Mouse (Mus musculus) forebrain, embryonic 16.5 days (tissue): ENCODE data around the gene Gm9046. TPM values are rescaled to one million over a fixed set of nuclear protein-coding genes. Genes with fewer than 3 reads are reported as not detected.
"Not testable (repeated sequence)": the region's sequence is repeated elsewhere in the genome, so short reads cannot be mapped to it uniquely, and the experiment has no call there.

Source experiments
- ATAC-seq: fragments of 200-750 bp; cut with Nextera tagmentation; 2 replicates; pipeline ENCODE4 v1.8.0; 2017; ENCODE audit warnings: mild to moderate bottlenecking, moderate library complexity
- H3K27ac ChIP-seq: fragments of 300-500 bp; sonication (generic); 2 replicates; pipeline ENCODE4 v1.5.1; 2014; ENCODE audit warnings: low read length, control low read depth
- H3K27me3 ChIP-seq: fragments of 300-500 bp; sonication (generic); replicated peaks from 2 replicates; pipeline ENCODE4 v1.6.1; 2014; ENCODE audit warnings: low read length; ENCODE audit not compliant: control insufficient read depth, insufficient read depth
- H3K36me3 ChIP-seq: fragments of 300-500 bp; sonication (generic); 2 replicates; pipeline ENCODE4 v1.6.1; 2014; ENCODE audit not compliant: control insufficient read depth, insufficient read depth
- H3K4me1 ChIP-seq: fragments of 300-500 bp; sonication (generic); replicated peaks from 2 replicates; pipeline ENCODE4 v1.6.1; 2014; ENCODE audit warnings: low read length; ENCODE audit not compliant: control insufficient read depth, insufficient read depth
- H3K4me2 ChIP-seq: fragments of 300-500 bp; sonication (generic); 2 replicates; pipeline ENCODE4 v1.6.1; 2014; ENCODE audit warnings: mild to moderate bottlenecking, low read length, control low read depth
- H3K4me3 ChIP-seq: fragments of 300-500 bp; sonication (generic); replicated peaks from 2 replicates; pipeline ENCODE4 v1.5.1; 2014; ENCODE audit warnings: mild to moderate bottlenecking, low read length, control low read depth
- H3K9ac ChIP-seq: fragments of 300-500 bp; sonication (generic); replicated peaks from 2 replicates; pipeline ENCODE4 v1.6.1; 2014; ENCODE audit warnings: low read depth, low read length, control low read depth
- H3K9me3 ChIP-seq: fragments of 300-500 bp; sonication (generic); 2 replicates; pipeline ENCODE4 v1.6.1; 2016; ENCODE audit warnings: low read length; ENCODE audit not compliant: control insufficient read depth
- WGBS: fragments of 180-500 bp; shearing (Covaris S2); extraction: QIAGEN DNeasy Blood & Tissue Kit; methylation state at CpG from one replicate; pipeline ENCODE4 v1.1.7; 2014; 5-methylcytosine and 5-hydroxymethylcytosine counted together
- polyA plus RNA-seq: library from polyadenylated mRNA; unstranded; fragments of >200 nt; fragmentation: Nextera tagmentation; extraction: Ambion mirVana; gene quantifications from 2 replicates; pipeline ENCODE4 v1.2.1, GENCODE M21; 2015

Gene Gm9046
- polyA plus RNA-seq, result not detected in 2 replicates

DNA sequence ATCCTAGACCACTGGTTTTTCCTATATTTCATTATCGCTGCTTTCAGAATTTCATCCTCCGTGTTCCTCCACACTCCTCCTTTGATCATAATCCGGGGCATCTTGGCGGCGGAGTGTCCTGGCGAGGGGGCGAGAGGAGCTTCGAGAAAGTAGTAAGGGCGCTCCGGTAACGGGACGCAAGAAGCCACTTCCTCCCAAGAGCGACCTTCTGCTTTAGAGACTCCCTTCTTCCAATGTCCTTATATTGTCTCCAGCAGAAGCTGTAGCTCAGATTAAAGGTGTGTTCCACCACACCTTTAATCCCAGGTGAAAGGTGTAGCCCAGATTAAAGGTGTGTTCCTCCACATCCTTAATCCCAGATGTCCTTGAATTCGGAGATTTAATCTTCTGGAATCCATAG lies at the start of gene Gm9046:
Gene Gm9046, minus strand, starts transcription at position 101 of the 400 bp plus-strand sequence.
- not testable (repeated sequence) for H3K9me3 ChIP-seq, H3K9ac ChIP-seq, H3K4me3 ChIP-seq, H3K27ac ChIP-seq, ATAC-seq, H3K27me3 ChIP-seq, H3K4me2 ChIP-seq, H3K36me3 ChIP-seq, H3K4me1 ChIP-seq
- no CpG with 5 or more reads among the region's 14 CpGs for WGBS

DNA sequence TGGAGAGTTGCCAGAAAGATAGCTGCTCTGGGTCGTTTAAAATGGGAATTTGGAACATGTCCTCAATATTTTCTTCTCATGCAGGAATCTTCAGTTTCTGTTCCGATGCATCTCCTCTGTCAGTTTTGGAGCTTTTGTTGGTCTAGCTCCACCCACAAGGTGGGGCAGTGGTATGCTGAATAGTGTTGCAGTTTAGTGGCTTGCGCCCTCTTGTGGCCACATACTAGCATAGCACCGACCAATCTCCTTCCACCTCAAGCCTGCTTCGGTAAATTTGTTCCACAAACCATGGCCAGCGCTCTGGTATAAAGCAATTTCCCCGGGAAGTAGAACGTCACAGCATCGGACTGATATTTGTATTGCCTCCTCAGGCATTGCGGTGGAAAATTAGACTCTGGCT lies 27.4 kb upstream of the Gm9046 start:
- Histone ChIP-seq H3K9me3 (no peaks in the 10 kb centered on the region), H3K36me3 (no peaks in the 10 kb centered on the region), H3K4me3 (peak overlapping the region; percentile 20; the same call in 1 of the 2 replicates), H3K9ac (no peak overlapping the region), H3K27me3 (no peaks in the 10 kb centered on the region), H3K4me1 (no peaks in the 10 kb centered on the region), H3K4me2 (peak overlapping the region; percentile 45), H3K27ac (no peak overlapping the region)
- peak; percentile 99 for ATAC-seq
- 8% methylated on average over 10 of the region's 10 CpGs for WGBS

DNA sequence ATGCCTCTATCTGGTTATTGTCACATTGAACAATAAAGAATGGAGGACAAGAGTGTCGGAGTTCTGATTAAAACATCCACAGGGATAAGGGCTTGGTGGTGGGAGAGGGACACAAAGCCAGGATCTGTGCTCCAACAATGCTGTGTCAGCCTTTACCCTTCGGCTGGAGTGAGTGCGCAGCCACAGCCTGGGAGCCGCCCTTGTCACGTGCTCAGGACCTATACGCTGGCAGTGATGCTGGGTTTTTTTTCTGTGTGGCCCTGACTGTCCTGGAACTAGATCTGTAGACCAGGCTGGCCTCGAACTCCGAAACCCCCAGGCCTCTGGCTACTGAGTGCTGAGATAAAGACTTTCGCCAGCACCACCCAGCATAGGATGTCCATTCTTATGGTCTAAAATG lies 26.5 kb upstream of the Gm9046 start:
- Histone ChIP-seq H3K4me2 (no peak overlapping the region), H3K36me3 (no peaks in the 10 kb centered on the region), H3K4me1 (no peaks in the 10 kb centered on the region), H3K9ac (no peak overlapping the region), H3K4me3 (no peak overlapping the region), H3K27ac (no peak overlapping the region), H3K9me3 (no peaks in the 10 kb centered on the region), H3K27me3 (no peaks in the 10 kb centered on the region)
- no peak for ATAC-seq
- 84% methylated on average over 9 of the region's 9 CpGs for WGBS

DNA sequence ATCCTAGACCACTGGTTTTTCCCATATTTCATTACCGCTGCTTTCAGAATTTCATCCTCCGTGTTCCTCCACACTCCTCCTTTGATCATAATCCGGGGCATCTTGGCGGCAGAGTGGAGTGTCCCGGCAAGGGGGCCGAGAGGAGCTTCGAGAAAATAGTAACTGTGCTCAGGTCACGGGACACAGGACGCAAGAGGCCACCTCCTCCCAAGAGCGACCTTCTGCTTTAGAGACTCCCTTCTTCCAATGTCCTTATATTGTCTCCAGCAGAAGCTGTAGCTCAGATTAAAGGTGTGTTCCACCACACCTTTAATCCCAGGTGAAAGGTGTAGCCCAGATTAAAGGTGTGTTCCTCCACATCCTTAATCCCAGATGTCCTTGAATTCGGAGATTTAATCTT lies 10.9 kb upstream of the Gm9046 start, which contains the start of gene Gm9049:
Gene Gm9049, minus strand, starts transcription at position 101 of the 400 bp plus-strand sequence.
- not testable (repeated sequence) for H3K9me3 ChIP-seq, ATAC-seq, H3K27me3 ChIP-seq, H3K36me3 ChIP-seq, H3K27ac ChIP-seq, H3K4me2 ChIP-seq, H3K9ac ChIP-seq, H3K4me1 ChIP-seq, H3K4me3 ChIP-seq
- WGBS, result no CpG with 5 or more reads among the region's 11 CpGs

DNA sequence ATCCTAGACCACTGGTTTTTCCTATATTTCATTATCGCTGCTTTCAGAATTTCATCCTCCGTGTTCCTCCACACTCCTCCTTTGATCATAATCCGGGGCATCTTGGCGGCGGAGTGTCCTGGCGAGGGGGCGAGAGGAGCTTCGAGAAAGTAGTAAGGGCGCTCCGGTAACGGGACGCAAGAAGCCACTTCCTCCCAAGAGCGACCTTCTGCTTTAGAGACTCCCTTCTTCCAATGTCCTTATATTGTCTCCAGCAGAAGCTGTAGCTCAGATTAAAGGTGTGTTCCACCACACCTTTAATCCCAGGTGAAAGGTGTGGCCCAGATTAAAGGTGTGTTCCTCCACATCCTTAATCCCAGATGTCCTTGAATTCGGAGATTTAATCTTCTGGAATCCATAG lies 5.5 kb upstream of the Gm9046 start, which contains the start of gene Gm9048:
Gene Gm9048, minus strand, starts transcription at position 101 of the 400 bp plus-strand sequence.
- 80% methylated on average over 1 of the region's 14 CpGs for WGBS
- not testable (repeated sequence) for ATAC-seq, H3K4me2 ChIP-seq, H3K4me3 ChIP-seq, H3K9ac ChIP-seq, H3K27me3 ChIP-seq, H3K9me3 ChIP-seq, H3K27ac ChIP-seq, H3K4me1 ChIP-seq, H3K36me3 ChIP-seq

DNA sequence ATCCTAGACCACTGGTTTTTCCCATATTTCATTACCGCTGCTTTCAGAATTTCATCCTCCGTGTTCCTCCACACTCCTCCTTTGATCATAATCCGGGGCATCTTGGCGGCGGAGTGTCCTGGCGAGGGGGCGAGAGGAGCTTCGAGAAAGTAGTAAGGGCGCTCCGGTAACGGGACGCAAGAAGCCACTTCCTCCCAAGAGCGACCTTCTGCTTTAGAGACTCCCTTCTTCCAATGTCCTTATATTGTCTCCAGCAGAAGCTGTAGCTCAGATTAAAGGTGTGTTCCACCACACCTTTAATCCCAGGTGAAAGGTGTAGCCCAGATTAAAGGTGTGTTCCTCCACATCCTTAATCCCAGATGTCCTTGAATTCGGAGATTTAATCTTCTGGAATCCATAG lies 5.3 kb downstream of the Gm9046 start, which contains the start of gene Gm9045:
Gene Gm9045, minus strand, starts transcription at position 101 of the 400 bp plus-strand sequence.
- ATAC-seq, H3K9me3 ChIP-seq, H3K4me1 ChIP-seq, H3K9ac ChIP-seq, H3K36me3 ChIP-seq, H3K27ac ChIP-seq, H3K27me3 ChIP-seq, H3K4me3 ChIP-seq, H3K4me2 ChIP-seq: not testable (repeated sequence)
- no CpG with 5 or more reads among the region's 14 CpGs for WGBS

- H3K27ac ChIP-seq, H3K9me3 ChIP-seq, H3K4me2 ChIP-seq, ATAC-seq, H3K4me1 ChIP-seq, H3K36me3 ChIP-seq, H3K27me3 ChIP-seq, H3K4me3 ChIP-seq, H3K9ac ChIP-seq: not testable (repeated sequence)
- no CpG with 5 or more reads among the region's 14 CpGs for WGBS
Observed at GRCm38 (mm10) chr10:118332308-118332707, 10.7 kb downstream of the Gm9046 start, which contains the start of gene Gm9044. Gene Gm9044 (minus strand): TSS chr10:118332408.

GRCm38 (mm10) chr10:118326869-118327268 lies 16.2 kb downstream of the Gm9046 start, which contains the start of gene Gm9040:
Gene Gm9040 (minus strand): TSS chr10:118326969.
- not testable (repeated sequence) for H3K4me1 ChIP-seq, H3K4me3 ChIP-seq, H3K9ac ChIP-seq, H3K27me3 ChIP-seq, H3K27ac ChIP-seq, H3K36me3 ChIP-seq, H3K9me3 ChIP-seq, ATAC-seq, H3K4me2 ChIP-seq
- WGBS, result no CpG with 5 or more reads among the region's 11 CpGs

DNA sequence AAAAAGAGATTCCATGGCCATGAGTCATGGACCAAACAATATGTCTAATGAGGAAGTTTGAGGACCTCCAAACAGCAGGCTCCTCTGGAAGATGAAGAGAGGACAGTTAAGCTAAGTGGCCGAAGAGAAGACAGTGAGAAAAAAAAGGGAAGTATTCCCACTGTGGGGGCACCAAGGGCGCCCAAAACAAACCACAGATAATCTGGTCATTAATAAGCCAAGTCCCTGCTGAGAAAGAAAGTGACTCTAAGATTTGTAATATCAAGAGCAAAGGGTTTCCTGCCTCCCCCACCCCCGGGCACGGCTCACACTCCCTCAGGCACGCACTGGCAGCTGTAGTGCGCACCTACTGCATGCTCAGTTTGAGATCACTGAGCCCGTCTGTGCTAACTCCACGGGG lies 24.0 kb downstream of the Gm9046 start:
- Histone ChIP-seq H3K9me3 (no peaks in the 10 kb centered on the region), H3K27ac (no peak overlapping the region), H3K9ac (no peak overlapping the region), H3K36me3 (no peaks in the 10 kb centered on the region), H3K4me3 (no peak overlapping the region), H3K27me3 (no peaks in the 10 kb centered on the region), H3K4me1 (no peaks in the 10 kb centered on the region), H3K4me2 (no peak overlapping the region)
- no peak for ATAC-seq
- WGBS, result 91% methylated on average over 8 of the region's 8 CpGs

DNA sequence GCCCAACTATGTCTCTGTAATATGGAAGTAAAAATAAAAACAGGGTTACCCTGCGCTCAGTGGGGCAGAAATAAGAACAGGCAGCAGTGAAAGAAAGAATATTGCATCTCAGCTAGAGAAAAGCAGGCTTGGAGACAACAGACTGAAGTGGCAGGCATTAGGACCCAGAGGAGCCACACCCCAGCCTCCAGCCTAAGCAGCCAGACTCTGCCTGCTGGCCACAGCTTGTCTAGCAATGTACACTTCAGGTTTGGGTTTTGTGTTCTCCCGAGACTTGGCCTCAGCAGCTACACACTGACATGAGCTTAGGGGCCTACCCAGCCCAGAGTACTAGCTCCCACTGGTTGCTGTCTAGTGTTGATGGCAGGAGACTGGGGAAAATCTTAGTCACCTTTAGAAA lies 40.9 kb downstream of the Gm9046 start:
- 47% methylated on average over 2 of the region's 2 CpGs for WGBS

More for the DNA sequence above, 40.9 kb downstream of the Gm9046 start:
- H3K36me3 ChIP-seq, H3K4me3 ChIP-seq, H3K4me1 ChIP-seq, ATAC-seq, H3K9ac ChIP-seq, H3K4me2 ChIP-seq, H3K27ac ChIP-seq, H3K9me3 ChIP-seq, H3K27me3 ChIP-seq: not testable (repeated sequence)
